Mouse (Mus musculus) embryonic stem cell, embryonic (primary cell): ENCODE data around the gene Rpl35.
"Not testable (repeated sequence)": the region's sequence is repeated elsewhere in the genome, so short reads cannot be mapped to it uniquely, and the experiment has no call there.

Source experiments
- CTCF ChIA-PET, 4 experiments: fragments of 300-600 bp in 2 of 4; fragments of 350-600 bp in 2 of 4; sonication (Branson Sonifier 250); formaldehyde crosslinking; loops; one replicate each; lab custom pipeline; 2022; ENCODE audit warnings: inconsistent platforms in 2 of 4; lab: Charles Lee
- POLR2A ChIA-PET, 4 experiments: fragments of 300-600 bp in 2 of 4; fragments of 350-600 bp in 2 of 4; sonication (Branson Sonifier 250); formaldehyde crosslinking; loops; one replicate each; lab custom pipeline; 2022; ENCODE audit warnings: antibody characterized with exemption in 4 of 4, inconsistent platforms in 1 of 4; lab: Charles Lee

Gene Rpl35

DNA sequence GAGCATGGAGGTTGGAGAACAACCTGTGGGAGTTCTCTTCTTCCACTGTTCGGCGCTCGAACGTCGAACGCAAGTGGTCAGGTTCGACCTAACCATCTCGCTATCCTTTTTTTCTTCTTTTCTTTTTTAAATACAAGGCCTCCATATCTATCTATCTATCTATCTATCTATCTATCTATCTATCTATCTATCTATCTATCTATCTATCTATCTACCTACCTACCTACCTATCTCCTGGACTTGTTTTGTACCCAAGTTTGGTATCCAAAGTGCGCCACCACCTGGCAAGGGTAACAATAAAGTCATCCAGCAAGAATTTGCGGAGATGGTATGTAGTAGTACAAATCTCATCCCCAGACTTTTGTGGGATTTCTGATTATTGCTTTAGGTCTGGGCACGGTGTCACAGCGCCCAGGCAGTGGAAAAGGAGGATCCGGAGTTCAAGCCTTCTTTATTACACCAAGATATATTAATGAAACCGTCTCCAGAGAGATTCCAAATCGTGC is at the start of gene Rpl35:
Gene Rpl35, minus strand, starts transcription at position 51 of the 506 bp plus-strand sequence.
- CTCF ChIA-PET: interaction anchor here in 3 of 4 experiments (0.5 to 1.7 kb wide), 6 partner anchors 8 to 630 kb away, joined by 3 to 10 read pairs (median 4); no protein-coding TSS in a partner anchor

DNA sequence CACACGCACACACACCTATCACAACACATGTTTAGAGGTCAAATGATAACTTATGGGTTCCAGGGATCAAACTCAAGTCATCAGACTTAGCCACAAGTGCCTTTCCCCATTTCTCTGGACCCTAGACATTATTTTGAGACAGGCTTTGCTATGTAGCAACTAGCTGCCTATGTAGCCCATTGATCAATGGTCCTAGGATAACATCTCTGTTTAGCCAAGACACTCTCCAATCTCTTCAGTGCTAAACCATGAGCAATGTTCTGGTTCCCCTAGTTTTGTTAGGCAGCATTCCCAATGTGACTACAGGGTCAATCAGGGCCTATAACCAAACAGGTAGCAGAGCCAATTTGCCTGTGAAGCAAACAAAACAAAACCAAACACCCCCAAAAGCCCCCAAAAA is 43.1 kb upstream of the Rpl35 start:
- ChIA-PET POLR2A (no interaction called here), CTCF (no interaction called here)

More for the DNA sequence above, at the start of gene Rpl35:
- POLR2A ChIA-PET: interaction anchor here in 3 of 4 experiments (0.7 to 13.2 kb wide), 46 partner anchors 6 to 1575 kb away, joined by 3 to 225 read pairs (median 4); partner anchors contain the start of genes Ppp6c (in 2 of the 3), Golga1 (in 1 of the 3), Olfml2a (in 1 of the 3) and Scai (in 1 of the 3)

DNA sequence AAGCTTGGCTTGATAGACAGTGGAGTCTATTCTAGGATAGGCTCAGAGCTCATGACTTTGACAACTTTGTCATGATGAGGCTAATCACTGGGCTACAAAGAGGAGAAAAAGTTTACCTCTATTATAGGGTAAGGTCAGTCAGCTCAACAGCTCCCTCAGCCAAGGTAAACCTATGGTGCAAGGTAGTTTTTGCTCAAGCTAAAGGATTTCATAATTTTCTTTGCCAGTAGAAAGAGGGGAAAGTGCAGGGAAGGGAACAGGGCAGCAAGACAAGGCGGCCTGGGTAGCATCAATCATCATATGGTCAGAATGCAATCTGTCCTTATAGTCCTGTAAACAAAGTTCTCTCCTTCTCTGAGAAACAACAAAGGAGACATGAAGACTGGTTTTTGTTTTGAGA is 34.8 kb upstream of the Rpl35 start:
- ChIA-PET POLR2A (interaction anchor here in 1 of 4 experiments (1.2 kb wide), 1 partner anchor 32 kb away, joined by 3 read pairs; no protein-coding TSS in a partner anchor), CTCF (no interaction called here)

DNA sequence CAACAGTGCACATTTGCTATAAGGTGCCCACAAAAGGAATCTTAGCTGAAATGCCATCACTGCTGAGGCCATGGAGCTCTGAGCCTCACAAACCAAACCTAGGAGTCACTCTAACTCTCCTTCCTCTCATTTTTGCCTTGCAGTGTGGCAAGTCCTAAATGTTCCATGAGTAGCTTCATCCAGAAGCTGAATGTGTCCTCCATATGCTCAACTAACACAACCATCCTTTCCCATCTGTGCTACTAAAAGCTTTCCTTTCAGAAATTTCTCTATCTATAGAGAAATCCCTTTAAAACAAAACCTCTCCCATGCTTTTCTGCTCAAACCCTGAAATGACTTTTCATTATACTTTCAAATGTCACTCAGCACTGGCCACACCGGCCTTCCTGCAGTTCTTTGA is 26.2 kb upstream of the Rpl35 start:
- ChIA-PET POLR2A (interaction anchor here in 2 of 4 experiments (0.6 to 1.7 kb wide), 4 partner anchors 14 to 351 kb away, joined by 3 to 4 read pairs (median 4); no protein-coding TSS in a partner anchor), CTCF (interaction anchor here in 1 of 4 experiments (0.6 kb wide), 1 partner anchor 234 kb away, joined by 24 read pairs; no protein-coding TSS in a partner anchor)

DNA sequence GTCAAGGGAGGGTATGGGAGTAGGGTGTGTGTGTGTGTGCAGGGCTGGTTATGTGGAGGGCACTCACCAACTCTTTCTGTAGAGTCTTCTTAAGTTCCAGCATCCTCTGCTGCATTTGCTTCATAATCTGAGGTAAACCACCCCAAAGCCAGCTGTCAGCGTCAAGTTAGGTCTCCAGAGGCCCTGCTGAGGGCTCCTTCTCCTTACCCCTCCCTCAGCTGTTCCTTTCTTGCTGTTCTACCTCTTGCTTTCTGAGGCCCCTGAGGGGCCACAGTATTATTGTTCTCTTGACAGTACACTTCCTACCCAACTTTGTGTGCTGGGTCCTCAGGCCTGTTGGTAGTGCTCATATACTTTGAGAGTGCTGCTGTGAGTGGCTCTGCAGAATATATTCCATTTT is 14.6 kb upstream of the Rpl35 start:
- ChIA-PET POLR2A (interaction anchor here in 1 of 4 experiments (1.1 to 7.9 kb wide), 4 partner anchors 11 to 20 kb away, joined by 5 to 62 read pairs (median 5); partner anchors contain the start of genes Arpc5l and Rpl35), CTCF (interaction anchor here in 2 of 4 experiments (0.6 kb wide), 2 partner anchors 236 to 609 kb away, joined by 10 to 16 read pairs; no protein-coding TSS in a partner anchor)

DNA sequence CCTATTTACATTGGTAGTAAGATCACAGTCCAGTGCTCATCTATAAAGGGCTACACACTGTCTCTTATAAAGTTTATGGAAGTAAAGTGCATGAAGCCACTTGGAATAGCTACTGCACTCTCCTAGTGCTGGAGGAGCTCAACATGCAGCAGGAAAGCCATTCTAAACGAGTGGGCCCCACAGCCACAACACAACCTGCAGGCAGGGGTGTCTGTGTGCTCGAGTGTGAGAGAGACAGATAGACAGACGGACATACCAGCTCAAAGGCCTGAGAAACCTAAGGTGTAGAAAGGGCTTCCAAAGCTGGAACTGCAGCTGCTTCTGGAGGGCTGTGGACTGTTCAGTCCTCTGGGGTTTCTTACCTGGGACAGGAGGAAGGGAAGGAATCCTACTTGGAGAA is 11.2 kb upstream of the Rpl35 start:
- POLR2A ChIA-PET: interaction anchor here in 3 of 4 experiments (0.9 to 7.9 kb wide), 9 partner anchors 9 to 136 kb away, joined by 3 to 62 read pairs (median 5); partner anchors contain the start of genes Arpc5l (in 2 of the 3) and Rpl35 (in 2 of the 3)
- CTCF ChIA-PET: no interaction called here

DNA sequence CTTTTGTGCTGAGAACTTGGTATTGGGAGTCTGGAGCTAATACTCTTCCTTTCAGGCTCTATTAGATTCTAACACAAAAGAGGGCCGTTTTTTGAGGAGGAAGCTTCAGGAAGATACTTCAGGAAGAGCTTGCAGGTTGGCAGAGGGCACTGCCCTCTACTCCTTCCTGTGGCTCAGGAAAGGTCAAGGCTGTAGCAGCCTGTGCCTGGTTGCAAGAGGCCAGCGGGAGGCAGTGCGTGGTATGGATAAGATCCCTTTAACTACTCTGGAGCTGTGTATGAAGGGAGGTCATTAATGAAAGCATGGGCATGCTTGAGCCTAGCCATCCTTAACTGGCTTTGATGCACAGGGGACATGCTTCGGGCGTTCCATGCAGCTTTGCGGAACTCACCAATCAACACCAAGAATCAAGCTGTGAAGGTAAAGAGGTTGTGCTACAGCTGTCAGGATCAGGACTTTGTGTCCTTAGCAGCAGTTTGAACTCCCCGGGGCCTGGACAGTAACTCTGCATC is 7.4 kb upstream of the Rpl35 start:
- ChIA-PET POLR2A (interaction anchor here in 3 of 4 experiments (0.5 to 9.0 kb wide), 6 partner anchors 9 to 120 kb away, joined by 3 to 62 read pairs (median 24); partner anchors contain the start of genes Arpc5l (in 2 of the 3) and Rpl35 (in 2 of the 3)), CTCF (interaction anchor here in 1 of 4 experiments (1.0 kb wide), 1 partner anchor 14 kb away, joined by 3 read pairs; no protein-coding TSS in a partner anchor)

DNA sequence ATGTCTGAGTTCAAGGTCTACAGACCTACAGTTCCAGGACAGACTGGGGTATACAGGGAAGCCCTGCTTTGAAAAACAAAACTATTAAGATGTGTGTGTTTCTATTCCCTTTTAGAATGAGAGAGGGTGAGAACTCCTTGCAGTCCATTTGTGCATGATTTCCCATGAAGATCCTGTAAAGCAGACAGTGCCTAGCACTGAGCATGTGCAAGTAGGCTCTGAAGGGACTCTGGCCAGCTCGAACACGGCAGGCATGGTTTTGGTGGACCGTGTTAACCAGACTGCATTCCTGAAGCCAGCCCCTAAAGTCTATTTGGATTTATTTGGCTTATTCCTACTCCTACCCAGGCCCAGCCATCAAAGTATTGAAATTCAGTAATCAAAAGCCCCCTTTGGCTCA is 6.5 kb upstream of the Rpl35 start:
- ChIA-PET CTCF (no interaction called here), POLR2A (interaction anchor here in 1 of 4 experiments (1.3 to 9.0 kb wide), 2 partner anchors 9 to 13 kb away, joined by 4 to 55 read pairs; no protein-coding TSS in a partner anchor)

DNA sequence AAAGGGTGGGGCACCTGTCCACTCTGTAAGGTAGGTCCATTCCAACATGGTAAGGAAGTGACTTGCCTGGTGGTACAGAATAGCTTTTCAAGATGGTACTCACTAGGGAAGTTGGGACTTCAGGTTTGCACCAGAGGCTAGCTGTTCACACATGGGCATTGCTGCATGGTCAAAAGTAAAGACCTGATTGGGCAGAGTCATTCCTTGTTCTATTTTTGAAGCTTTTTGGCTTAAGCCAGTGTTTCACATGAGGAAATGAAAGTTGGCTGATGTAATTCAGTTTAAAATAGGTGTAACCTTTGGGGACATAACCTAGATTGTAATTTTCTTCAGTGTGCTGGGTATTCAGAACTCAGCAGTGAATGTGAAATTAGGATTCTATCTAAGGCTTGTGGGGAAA is 5.8 kb upstream of the Rpl35 start:
- ChIA-PET CTCF (no interaction called here), POLR2A (interaction anchor here in 1 of 4 experiments (1.3 to 9.0 kb wide), 2 partner anchors 8 to 12 kb away, joined by 4 to 55 read pairs; no protein-coding TSS in a partner anchor)

DNA sequence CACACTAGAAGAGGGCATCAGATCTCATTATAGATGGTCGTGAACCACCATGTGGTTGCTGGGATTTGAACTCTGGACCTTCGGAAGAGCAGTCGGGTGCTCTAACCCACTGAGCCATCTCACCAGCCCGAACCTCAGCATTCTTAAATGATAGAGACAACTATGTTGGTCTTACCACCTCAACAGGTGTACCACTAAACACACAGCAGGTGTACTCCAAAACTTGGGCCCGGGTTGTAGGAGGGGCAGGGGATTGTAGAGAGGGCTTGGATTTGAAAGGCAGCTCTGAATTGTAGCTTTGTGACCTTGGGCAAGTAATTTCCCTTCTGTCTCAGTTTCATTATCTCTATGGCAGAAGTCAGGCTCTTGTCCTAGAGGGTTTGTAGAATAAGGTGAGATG is 4.7 kb upstream of the Rpl35 start:
- POLR2A ChIA-PET: interaction anchor here in 3 of 4 experiments (0.7 to 13.2 kb wide), 5 partner anchors 8 to 25 kb away, joined by 3 to 225 read pairs (median 29); no protein-coding TSS in a partner anchor
- CTCF ChIA-PET: not testable (repeated sequence)

DNA sequence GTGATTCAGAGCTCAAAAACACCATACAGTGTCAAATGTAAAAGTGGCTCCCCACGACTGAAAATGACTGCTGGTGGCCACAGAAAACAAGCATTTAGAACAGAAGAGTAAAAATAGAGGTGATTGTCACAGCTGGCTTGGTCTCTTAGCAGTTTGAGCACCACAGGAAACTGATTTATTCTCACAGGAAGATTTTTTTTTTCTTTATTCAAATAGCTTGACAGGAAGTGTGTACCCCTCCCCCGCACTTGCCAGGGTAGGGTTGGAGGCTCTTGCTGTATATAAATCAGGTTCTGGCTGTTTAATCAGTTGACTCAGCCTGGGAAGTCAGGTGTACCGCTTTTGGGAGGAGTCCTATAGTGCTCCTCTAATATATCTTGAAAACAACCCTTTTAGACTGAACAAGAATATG is 3.5 kb upstream of the Rpl35 start:
- ChIA-PET POLR2A (interaction anchor here in 3 of 4 experiments (0.7 to 13.2 kb wide), 16 partner anchors 8 to 181 kb away, joined by 3 to 225 read pairs (median 5); partner anchors contain the start of genes Golga1 (in 1 of the 3) and Scai (in 1 of the 3)), CTCF (interaction anchor here in 1 of 4 experiments (0.5 kb wide), 1 partner anchor 81 kb away, joined by 3 read pairs; the partner anchor contains the start of gene Nr6a1)

DNA sequence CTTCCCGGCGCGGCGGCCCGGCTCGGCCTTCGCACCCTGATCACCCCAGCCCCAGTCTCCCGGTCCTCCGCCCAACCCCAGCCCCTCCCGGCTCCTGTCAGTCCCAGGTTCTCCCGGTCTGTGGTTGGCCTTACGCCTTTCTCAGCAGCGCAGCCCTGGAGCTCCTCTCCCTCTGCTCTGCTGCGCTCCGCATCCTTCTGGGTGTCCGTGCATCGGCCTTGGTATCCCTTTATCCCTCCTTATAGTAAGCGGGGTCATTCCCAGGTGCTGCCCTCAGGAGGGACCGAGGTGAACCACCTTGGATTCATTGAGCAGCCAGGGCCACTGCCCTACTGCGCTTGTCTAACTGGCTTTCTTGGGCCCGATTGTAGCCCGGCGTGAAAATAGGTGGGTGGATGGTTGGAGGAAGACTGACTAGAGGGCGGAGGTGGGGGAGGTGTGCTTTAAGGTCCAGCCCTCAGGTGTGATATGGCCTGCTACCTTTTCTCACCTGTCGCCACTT is 3.0 kb upstream of the Rpl35 start:
- CTCF ChIA-PET: interaction anchor here in 3 of 4 experiments (0.9 to 1.0 kb wide), 5 partner anchors 10 to 65 kb away, joined by 3 to 6 read pairs (median 3); no protein-coding TSS in a partner anchor
- POLR2A ChIA-PET: interaction anchor here (0.5 to 13.2 kb wide), 39 partner anchors 8 to 1566 kb away, joined by 3 to 225 read pairs (median 3); partner anchors contain the start of genes Golga1 (in 1 of the 4), Rabgap1 (in 1 of the 4), Scai (in 1 of the 4) and Zbtb26 (in 1 of the 4)

DNA sequence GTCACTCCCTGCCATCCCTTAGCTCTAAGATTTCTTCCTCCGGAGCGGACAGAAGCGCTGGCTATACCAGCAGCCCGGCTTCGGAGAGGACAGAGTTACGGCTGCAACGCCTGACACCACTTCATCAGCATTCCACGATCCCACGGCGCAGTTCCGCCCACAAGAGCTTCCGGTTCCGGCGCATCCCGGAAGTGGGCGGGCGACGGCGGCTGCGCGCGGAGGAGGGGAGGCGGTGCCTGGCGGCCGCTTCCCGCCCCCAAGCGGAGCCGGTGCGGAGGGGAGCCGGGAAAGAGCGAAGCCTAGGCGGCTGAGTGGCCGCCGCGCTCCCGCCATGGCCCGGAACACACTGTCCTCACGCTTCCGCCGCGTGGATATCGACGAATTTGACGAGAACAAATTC is 2.4 kb upstream of the Rpl35 start:
- ChIA-PET CTCF (interaction anchor here in 3 of 4 experiments (0.6 to 1.1 kb wide), 8 partner anchors 10 to 205 kb away, joined by 3 to 6 read pairs (median 3); partner anchors contain the start of gene Olfml2a (in 1 of the 3)), POLR2A (interaction anchor here (0.5 to 13.2 kb wide), 39 partner anchors 8 to 1565 kb away, joined by 3 to 225 read pairs (median 3); partner anchors contain the start of genes Golga1 (in 1 of the 4), Rabgap1 (in 1 of the 4), Scai (in 1 of the 4) and Zbtb26 (in 1 of the 4))

DNA sequence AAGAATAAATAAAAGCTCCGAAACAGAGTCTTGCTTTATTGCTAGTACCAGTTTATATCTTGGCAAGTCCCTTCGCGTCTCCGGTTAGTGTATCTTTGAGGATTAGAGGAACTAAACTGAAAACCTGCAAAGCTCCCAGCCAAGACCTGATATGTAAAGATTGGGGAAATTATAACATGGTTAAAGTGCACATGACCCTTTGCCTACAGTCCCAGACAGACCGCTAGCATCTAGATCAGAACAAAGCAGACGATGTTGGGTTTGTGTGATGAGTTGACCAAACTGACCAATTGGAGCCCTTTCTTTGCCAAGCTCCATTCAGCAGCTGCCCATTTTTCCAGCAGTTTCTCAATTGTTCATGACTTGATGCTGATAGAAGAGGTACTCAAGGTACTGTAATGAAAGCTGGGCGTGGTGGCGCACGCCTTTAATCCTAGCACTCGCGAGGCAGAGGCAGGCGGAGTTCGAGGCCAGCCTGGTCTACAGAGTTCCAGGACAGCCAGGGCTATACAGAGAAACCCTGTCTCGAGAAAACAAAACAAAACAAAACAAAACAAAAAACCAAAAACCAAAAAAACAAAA is 816 bp upstream of the Rpl35 start:
- POLR2A ChIA-PET: interaction anchor here in 2 of 4 experiments (0.7 to 13.2 kb wide), 16 partner anchors 7 to 368 kb away, joined by 3 to 225 read pairs (median 9); no protein-coding TSS in a partner anchor

DNA sequence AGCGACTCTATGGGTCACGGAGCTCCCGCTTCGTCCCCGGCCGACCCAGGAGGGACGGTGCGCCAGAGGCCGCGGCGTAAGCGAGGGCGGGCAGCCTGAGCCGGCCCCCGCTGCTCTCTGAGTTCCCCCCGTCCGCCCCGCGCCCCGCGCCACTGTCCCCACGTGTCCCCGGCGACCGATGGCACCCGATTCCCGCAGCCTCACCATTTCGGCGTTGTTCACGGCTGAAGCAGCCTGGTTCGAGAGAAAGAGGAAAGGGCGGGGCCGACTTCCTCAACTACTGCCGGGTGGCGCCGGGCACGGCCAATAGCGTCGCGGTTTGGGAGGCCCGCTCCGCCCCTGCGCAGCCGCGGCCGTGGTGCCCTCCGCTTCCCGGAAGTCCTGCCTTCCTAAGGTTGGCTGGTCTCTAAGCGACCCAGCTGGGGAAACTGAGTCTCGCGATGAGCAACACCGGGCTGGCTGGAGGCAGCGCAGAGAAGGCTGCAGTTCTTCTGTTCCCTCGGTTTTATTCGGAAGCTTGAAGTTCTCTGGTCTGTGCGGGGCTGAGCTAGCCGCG is 466 bp downstream of the Rpl35 start, which contains the start of gene Arpc5l:
Gene Arpc5l, plus strand, starts transcription at position 469 of the 556 bp plus-strand sequence.
- ChIA-PET CTCF (interaction anchor here in 2 of 4 experiments (0.5 to 1.1 kb wide), 3 partner anchors 73 to 629 kb away, joined by 3 to 5 read pairs (median 3); partner anchors contain the start of gene Olfml2a (in 1 of the 2)), POLR2A (interaction anchor here in 3 of 4 experiments (0.5 to 13.2 kb wide), 55 partner anchors 11 to 1574 kb away, joined by 3 to 225 read pairs (median 4); partner anchors contain the start of genes Golga1 (in 2 of the 3), Ppp6c (in 2 of the 3), Olfml2a (in 1 of the 3) and Scai (in 1 of the 3))

More for the DNA sequence above, 816 bp upstream of the Rpl35 start:
- CTCF ChIA-PET: interaction anchor here in 3 of 4 experiments (0.7 to 1.7 kb wide), 4 partner anchors 8 to 247 kb away, joined by 3 to 10 read pairs (median 5); no protein-coding TSS in a partner anchor

DNA sequence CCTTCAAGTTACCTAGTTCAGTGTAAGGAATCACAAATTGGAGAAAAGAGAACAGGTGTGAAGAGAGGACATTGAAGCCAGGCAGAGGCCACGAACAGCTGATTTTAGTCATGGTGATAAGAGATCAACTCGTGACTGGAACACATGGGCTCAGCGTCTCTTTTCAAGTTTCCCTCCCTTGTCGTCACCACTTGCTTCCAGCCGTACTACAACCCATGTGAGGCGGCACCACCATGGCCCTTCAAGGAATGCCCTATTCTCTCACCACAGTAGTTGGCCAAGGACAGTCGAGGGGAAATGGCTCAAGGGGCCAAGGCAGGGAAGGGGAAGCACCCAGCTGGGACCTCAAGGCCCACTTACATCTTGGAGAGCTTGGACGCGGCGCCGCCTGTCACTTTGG is 1.1 kb downstream of the Rpl35 start:
- ChIA-PET POLR2A (interaction anchor here in 3 of 4 experiments (0.7 to 13.2 kb wide), 45 partner anchors 10 to 1573 kb away, joined by 3 to 225 read pairs (median 4); partner anchors contain the start of genes Golga1 (in 2 of the 3) and Scai (in 1 of the 3)), CTCF (interaction anchor here in 1 of 4 experiments (1.1 kb wide), 1 partner anchor 73 kb away, joined by 3 read pairs; the partner anchor contains the start of gene Olfml2a)
